Mouse (Mus musculus) embryonic facial prominence, embryonic 13.5 days (tissue): ENCODE results near the gene Stra8. TPM values are rescaled to one million over a fixed set of nuclear protein-coding genes. Genes with fewer than 3 reads are reported as not detected.

Experiments
- ATAC-seq: fragments of 200-750 bp; cut with Nextera tagmentation; 2 replicates; pipeline ENCODE4 v1.8.0; 2017; ENCODE audit warnings: low read depth; ENCODE audit not compliant: insufficient number of reproducible peaks, insufficient read depth, low FRiP score, low TSS enrichment
- H3K27ac ChIP-seq: fragments of 300-500 bp; sonication (generic); 2 replicates; pipeline ENCODE4 v1.5.1; 2015; ENCODE audit warnings: moderate library complexity, mild to moderate bottlenecking, inconsistent platforms
- H3K27me3 ChIP-seq: fragments of 300-500 bp; sonication (generic); 2 replicates; pipeline ENCODE4 v1.6.1; 2015; ENCODE audit warnings: mild to moderate bottlenecking, inconsistent platforms
- H3K36me3 ChIP-seq: fragments of 300-500 bp; sonication (generic); 2 replicates; pipeline ENCODE4 v1.6.1; 2015; ENCODE audit warnings: mild to moderate bottlenecking, inconsistent platforms
- H3K4me1 ChIP-seq: fragments of 300-500 bp; sonication (generic); 2 replicates; pipeline ENCODE4 v1.6.1; 2015; ENCODE audit warnings: inconsistent platforms
- H3K4me2 ChIP-seq: fragments of 300-500 bp; sonication (generic); 2 replicates; pipeline ENCODE4 v1.6.1; 2015; ENCODE audit warnings: moderate library complexity, mild to moderate bottlenecking, inconsistent platforms
- H3K4me3 ChIP-seq: fragments of 300-500 bp; sonication (generic); 2 replicates; pipeline ENCODE4 v1.5.1; 2015; ENCODE audit warnings: mild to moderate bottlenecking, inconsistent platforms
- H3K9ac ChIP-seq: fragments of 300-500 bp; sonication (generic); 2 replicates; pipeline ENCODE4 v1.6.1; 2015; ENCODE audit warnings: mild to moderate bottlenecking, inconsistent platforms
- H3K9me3 ChIP-seq: fragments of 300-500 bp; sonication (generic); 2 replicates; pipeline ENCODE4 v1.6.1; 2016; ENCODE audit warnings: inconsistent platforms
- WGBS: fragments of 180-500 bp; shearing (Covaris S2); methylation state at CpG from one replicate; pipeline ENCODE4 v1.1.7; 2015; ENCODE audit warnings: mixed read lengths; 5-methylcytosine and 5-hydroxymethylcytosine counted together
- polyA plus RNA-seq: library from polyadenylated mRNA; unstranded; fragments of >200 nt; fragmentation: Nextera tagmentation; extraction: Ambion mirVana; gene quantifications from 2 replicates; pipeline ENCODE4 v1.2.1, GENCODE M21; 2015

The Stra8 gene
- polyA plus RNA-seq, 1 experiment from 2014 or later: not detected

GRCm38 (mm10) chr6:34948461-34948860 lies 28.5 kb downstream of the Stra8 start:
- Histone ChIP-seq H3K27me3 (no peaks in the 10 kb centered on the region; the same call in 1 of the 2 replicates), H3K4me1 (peaks cover 13% of the 10 kb centered on the region), H3K4me2 (peak overlapping the region; percentile 57), H3K9ac (no peak overlapping the region), H3K36me3 (no peaks in the 10 kb centered on the region), H3K4me3 (peak overlapping the region; percentile 30), H3K27ac (no peak overlapping the region), H3K9me3 (no peaks in the 10 kb centered on the region)
- ATAC-seq: no peak
- WGBS: 13% methylated on average over 11 of the region's 11 CpGs

- Histone ChIP-seq H3K4me1 (peaks cover 18% of the 10 kb centered on the region; the same call in 1 of the 2 replicates), H3K36me3 (no peaks in the 10 kb centered on the region), H3K4me2 (no peak overlapping the region), H3K9me3 (no peaks in the 10 kb centered on the region), H3K4me3 (no peak overlapping the region), H3K27me3 (no peaks in the 10 kb centered on the region; the same call in 1 of the 2 replicates), H3K9ac (no peak overlapping the region), H3K27ac (no peak overlapping the region)
- ATAC-seq: no peak
- 84% methylated on average over 7 of the region's 7 CpGs for WGBS
These were observed 31.6 kb downstream of the Stra8 start for GRCm38 (mm10) chr6:34951518-34951917.

GRCm38 (mm10) chr6:34951956-34952667 lies 32.1 kb downstream of the Stra8 start:
- WGBS: 69% methylated on average over 7 of the region's 7 CpGs
- peaks cover 18% of the 10 kb centered on the region; the same call in 1 of the 2 replicates for H3K4me1 ChIP-seq
- H3K9ac ChIP-seq: no peak overlapping the region
- ATAC-seq: no peak
- H3K27ac ChIP-seq: no peak overlapping the region
- H3K4me2 ChIP-seq: no peak overlapping the region
- no peak overlapping the region for H3K4me3 ChIP-seq
- no peaks in the 10 kb centered on the region; the same call in 1 of the 2 replicates for H3K27me3 ChIP-seq
- no peaks in the 10 kb centered on the region for H3K36me3 ChIP-seq
- no peaks in the 10 kb centered on the region for H3K9me3 ChIP-seq

- Histone ChIP-seq H3K9ac (0 out of 2 replicates have a peak overlapping the region, but pooled peaks have one; percentile 17), H3K27me3 (no peaks in the 10 kb centered on the region), H3K4me3 (peak overlapping the region; percentile 19; the same call in 1 of the 2 replicates), H3K4me2 (peak overlapping the region; percentile 41), H3K27ac (no peak overlapping the region), H3K9me3 (no peaks in the 10 kb centered on the region), H3K36me3 (no peaks in the 10 kb centered on the region), H3K4me1 (peaks cover 13% of the 10 kb centered on the region; the same call in 1 of the 2 replicates)
- 50% methylated on average over 18 of the region's 18 CpGs for WGBS
- ATAC-seq: 0 out of 2 replicates have a peak, but pooled peaks have one; percentile 56
These were observed 35.2 kb downstream of the Stra8 start for GRCm38 (mm10) chr6:34954926-34955861.

GRCm38 (mm10) chr6:34955862-34956241 lies 35.9 kb downstream of the Stra8 start:
- Histone ChIP-seq H3K27ac (no peak overlapping the region), H3K27me3 (no peaks in the 10 kb centered on the region), H3K4me2 (peak overlapping the region; percentile 41), H3K4me3 (no peak overlapping the region), H3K36me3 (no peaks in the 10 kb centered on the region), H3K4me1 (peaks cover 13% of the 10 kb centered on the region; the same call in 1 of the 2 replicates), H3K9ac (no peak overlapping the region), H3K9me3 (no peaks in the 10 kb centered on the region)
- no peak for ATAC-seq
- 35% methylated on average over 8 of the region's 8 CpGs for WGBS

GRCm38 (mm10) chr6:34959131-34959530 lies 39.2 kb downstream of the Stra8 start:
- Histone ChIP-seq H3K9ac (no peak overlapping the region), H3K4me2 (no peak overlapping the region), H3K4me1 (peaks cover 13% of the 10 kb centered on the region; the same call in 1 of the 2 replicates), H3K9me3 (no peaks in the 10 kb centered on the region), H3K27me3 (no peaks in the 10 kb centered on the region), H3K27ac (no peak overlapping the region), H3K36me3 (no peaks in the 10 kb centered on the region), H3K4me3 (no peak overlapping the region)
- 94% methylated on average over 7 of the region's 7 CpGs for WGBS
- ATAC-seq: no peak

- no peak for ATAC-seq
- 77% methylated on average over 2 of the region's 2 CpGs for WGBS
- no peak overlapping the region for H3K4me3 ChIP-seq
- H3K4me2 ChIP-seq: no peak overlapping the region
- no peaks in the 10 kb centered on the region for H3K9me3 ChIP-seq
- no peak overlapping the region for H3K9ac ChIP-seq
- H3K4me1 ChIP-seq: no peaks in the 10 kb centered on the region
- H3K36me3 ChIP-seq: no peaks in the 10 kb centered on the region
- H3K27me3 ChIP-seq: no peaks in the 10 kb centered on the region
- H3K27ac ChIP-seq: no peak overlapping the region
These were observed 44.6 kb downstream of the Stra8 start for GRCm38 (mm10) chr6:34964550-34964949.

GRCm38 (mm10) chr6:34965819-34966539 lies 46.0 kb downstream of the Stra8 start:
- H3K4me3 ChIP-seq: no peak overlapping the region
- peaks cover under 1% of the 10 kb centered on the region; the same call in 1 of the 2 replicates for H3K4me1 ChIP-seq
- H3K27ac ChIP-seq: no peak overlapping the region
- no peak overlapping the region for H3K9ac ChIP-seq
- 87% methylated on average over 6 of the region's 6 CpGs for WGBS
- H3K36me3 ChIP-seq: no peaks in the 10 kb centered on the region
- H3K4me2 ChIP-seq: no peak overlapping the region
- no peak for ATAC-seq
- H3K27me3 ChIP-seq: no peaks in the 10 kb centered on the region
- H3K9me3 ChIP-seq: no peaks in the 10 kb centered on the region

GRCm38 (mm10) chr6:34971181-34971580 lies 51.2 kb downstream of the Stra8 start:
- H3K36me3 ChIP-seq: no peaks in the 10 kb centered on the region
- no peak overlapping the region for H3K4me2 ChIP-seq
- no peaks in the 10 kb centered on the region for H3K27me3 ChIP-seq
- H3K9ac ChIP-seq: no peak overlapping the region
- H3K4me1 ChIP-seq: peaks cover 6% of the 10 kb centered on the region
- no peak for ATAC-seq
- H3K4me3 ChIP-seq: no peak overlapping the region
- no peak overlapping the region for H3K27ac ChIP-seq
- H3K9me3 ChIP-seq: no peaks in the 10 kb centered on the region
- 9% methylated on average over 3 of the region's 3 CpGs for WGBS

- no peaks in the 10 kb centered on the region for H3K4me1 ChIP-seq
- H3K9me3 ChIP-seq: no peaks in the 10 kb centered on the region
- 83% methylated on average over 3 of the region's 3 CpGs for WGBS
- H3K27me3 ChIP-seq: no peaks in the 10 kb centered on the region
- no peak for ATAC-seq
- no peak overlapping the region for H3K4me2 ChIP-seq
- H3K9ac ChIP-seq: no peak overlapping the region
- no peak overlapping the region for H3K27ac ChIP-seq
- H3K4me3 ChIP-seq: no peak overlapping the region
- no peaks in the 10 kb centered on the region for H3K36me3 ChIP-seq
These were observed 59.3 kb downstream of the Stra8 start for GRCm38 (mm10) chr6:34979291-34979690.

- no peak overlapping the region for H3K9ac ChIP-seq
- H3K4me3 ChIP-seq: no peak overlapping the region
- H3K4me2 ChIP-seq: no peak overlapping the region
- H3K4me1 ChIP-seq: no peaks in the 10 kb centered on the region
- no peaks in the 10 kb centered on the region for H3K27me3 ChIP-seq
- WGBS: 52% methylated on average over 9 of the region's 9 CpGs
- H3K36me3 ChIP-seq: no peaks in the 10 kb centered on the region
- no peak overlapping the region for H3K27ac ChIP-seq
- no peak for ATAC-seq
- H3K9me3 ChIP-seq: no peaks in the 10 kb centered on the region
These were observed 60.7 kb downstream of the Stra8 start for GRCm38 (mm10) chr6:34980661-34981060.
